Mouse (Mus musculus) midbrain, embryonic 11.5 days (tissue): ENCODE data around the gene Ccdc173. TPM values are rescaled to one million over a fixed set of nuclear protein-coding genes. Genes with fewer than 3 reads are reported as not detected.
"Not testable (repeated sequence)": the region's sequence is repeated elsewhere in the genome, so short reads cannot be mapped to it uniquely, and the experiment has no call there.

Experiments used
- ATAC-seq: fragments of 200-750 bp; cut with Nextera tagmentation; 2 replicates; pipeline ENCODE4 v1.8.0; 2017; ENCODE audit warnings: moderate TSS enrichment, moderate library complexity; ENCODE audit not compliant: low FRiP score
- DNase-seq: peaks from one replicate; pipeline ENCODE4 v3.0.0; 2015; ENCODE audit warnings: low spot score; ENCODE audit errors: missing footprints
- H3K27ac ChIP-seq: fragments of 300-500 bp; sonication (generic); 2 replicates; pipeline ENCODE4 v1.5.1; 2014; ENCODE audit warnings: low read depth, low read length
- H3K27me3 ChIP-seq: fragments of 300-500 bp; sonication (generic); 2 replicates; pipeline ENCODE4 v1.6.1; 2014; ENCODE audit warnings: mild to moderate bottlenecking, low read length, moderate library complexity, mixed read lengths; ENCODE audit not compliant: control insufficient read depth, insufficient read depth
- H3K36me3 ChIP-seq: fragments of 300-500 bp; sonication (generic); 2 replicates; pipeline ENCODE4 v1.6.1; 2014; ENCODE audit warnings: mild to moderate bottlenecking, low read length, moderate library complexity, mixed read lengths; ENCODE audit not compliant: control insufficient read depth, insufficient read depth
- H3K4me1 ChIP-seq: fragments of 300-500 bp; sonication (generic); 2 replicates; pipeline ENCODE4 v1.6.1; 2014; ENCODE audit warnings: low read length; ENCODE audit not compliant: control insufficient read depth, insufficient read depth
- H3K4me2 ChIP-seq: fragments of 300-500 bp; sonication (generic); 2 replicates; pipeline ENCODE4 v1.6.1; 2014; ENCODE audit warnings: mild to moderate bottlenecking, moderate library complexity
- H3K4me3 ChIP-seq: fragments of 300-500 bp; sonication (generic); 2 replicates; pipeline ENCODE4 v1.5.1; 2014; ENCODE audit warnings: low read depth, low read length
- H3K9ac ChIP-seq: fragments of 300-500 bp; sonication (generic); 2 replicates; pipeline ENCODE4 v1.6.1; 2014; ENCODE audit warnings: low read length
- H3K9me3 ChIP-seq: fragments of 300-500 bp; sonication (generic); 2 replicates; pipeline ENCODE4 v1.6.1; 2016; ENCODE audit warnings: low read length; ENCODE audit not compliant: control insufficient read depth
- WGBS: fragments of 180-500 bp; shearing (Covaris S2); extraction: QIAGEN DNeasy Blood & Tissue Kit; methylation state at CpG from one replicate; pipeline ENCODE4 v1.1.7; 2014; 5-methylcytosine and 5-hydroxymethylcytosine counted together
- polyA plus RNA-seq: library from polyadenylated mRNA; unstranded; fragments of >200 nt; fragmentation: Nextera tagmentation; extraction: Ambion mirVana; gene quantifications from 2 replicates; pipeline ENCODE4 v1.2.1, GENCODE M21; 2014

The Ccdc173 gene
- polyA plus RNA-seq, 1 experiment from 2014 or later: 3.9 TPM

GRCm38 (mm10) chr2:69823129-69823677 lies 33.8 kb upstream of the Ccdc173 start:
- 2% methylated on average over 39 of the region's 45 CpGs for WGBS
- H3K36me3 ChIP-seq: no peaks in the 10 kb centered on the region
- peak; percentile 82 for ATAC-seq
- peak overlapping the region; percentile 92 for H3K4me2 ChIP-seq
- H3K4me1 ChIP-seq: peaks cover 17% of the 10 kb centered on the region
- H3K27ac ChIP-seq: peak overlapping the region; percentile 87
- H3K4me3 ChIP-seq: peak overlapping the region; percentile 79
- no peaks in the 10 kb centered on the region for H3K27me3 ChIP-seq
- peak overlapping the region; percentile 97 for H3K9ac ChIP-seq
- no peaks in the 10 kb centered on the region for H3K9me3 ChIP-seq
- peak; percentile 95 for DNase-seq

DNA sequence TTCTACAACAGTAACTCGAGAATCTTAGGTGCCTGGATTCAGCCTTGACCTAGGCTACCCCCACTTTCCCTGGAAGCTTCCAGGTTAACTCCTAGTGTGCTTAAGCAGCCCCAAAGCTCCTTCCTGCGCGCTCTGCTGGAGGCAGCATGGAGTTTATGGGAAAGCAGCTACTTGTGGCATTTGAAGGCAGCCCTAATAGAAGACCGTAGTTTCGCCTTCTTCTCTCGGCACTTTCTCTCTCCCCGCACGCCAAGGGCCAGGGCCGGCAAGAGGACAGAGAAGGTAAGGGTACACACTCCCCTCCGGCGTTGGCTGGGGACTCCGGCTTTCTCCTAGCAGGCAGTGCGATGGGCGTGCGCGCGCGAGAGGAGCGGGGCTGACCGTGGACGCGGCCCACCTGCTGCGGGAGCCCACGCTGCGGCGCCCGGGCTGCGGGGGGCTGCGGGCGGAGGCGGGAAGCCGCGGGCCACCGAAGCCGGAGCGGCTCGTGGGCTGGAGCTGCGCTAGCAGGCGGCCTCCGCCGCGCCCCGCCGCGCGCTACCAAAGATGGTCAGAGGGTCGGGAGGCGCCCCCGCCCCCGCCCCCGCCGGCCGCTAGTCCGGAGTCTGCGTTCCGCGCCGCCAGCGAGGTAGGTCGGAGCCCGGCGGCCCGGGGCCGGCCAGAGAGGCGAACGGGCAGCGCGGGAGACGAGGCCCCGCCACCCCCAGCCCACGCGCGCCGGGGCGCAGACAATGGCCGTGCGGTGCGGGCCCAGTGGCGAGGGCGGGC lies 33.2 kb upstream of the Ccdc173 start:
- H3K9ac ChIP-seq: peak overlapping the region; percentile 97
- under 1% methylated on average over 44 of the region's 80 CpGs for WGBS

GRCm38 (mm10) chr2:69821711-69822110 lies 32.3 kb upstream of the Ccdc173 start, which contains the start of gene Klhl23:
Gene Klhl23, plus strand, starts transcription at chr2:69821944.
- 32% methylated on average over 8 of the region's 8 CpGs for WGBS
- no peak for ATAC-seq

More for the DNA sequence above, 33.2 kb upstream of the Ccdc173 start:
- Histone ChIP-seq H3K9me3 (no peaks in the 10 kb centered on the region), H3K36me3 (no peaks in the 10 kb centered on the region), H3K4me3 (peak overlapping the region; percentile 79), H3K4me2 (peak overlapping the region; percentile 92), H3K4me1 (peaks cover 15% of the 10 kb centered on the region), H3K27me3 (no peaks in the 10 kb centered on the region), H3K27ac (peak overlapping the region; percentile 87)
- peak; percentile 87 for ATAC-seq
- peak; percentile 95 for DNase-seq

GRCm38 (mm10) chr2:69820201-69820600 lies 30.8 kb upstream of the Ccdc173 start:
- 74% methylated on average over 1 of the region's 1 CpGs for WGBS
- no peaks in the 10 kb centered on the region for H3K9me3 ChIP-seq
- H3K27me3 ChIP-seq: no peaks in the 10 kb centered on the region
- no peak overlapping the region for H3K4me2 ChIP-seq
- DNase-seq (peak; percentile 79), ATAC-seq (no peak)
- H3K4me3 ChIP-seq: no peak overlapping the region
- peaks cover 9% of the 10 kb centered on the region for H3K4me1 ChIP-seq
- H3K9ac ChIP-seq: no peak overlapping the region
- H3K36me3 ChIP-seq: no peaks in the 10 kb centered on the region
- H3K27ac ChIP-seq: no peak overlapping the region

More at GRCm38 (mm10) chr2:69821711-69822110, 32.3 kb upstream of the Ccdc173 start, which contains the start of gene Klhl23:
- H3K27me3 ChIP-seq: no peaks in the 10 kb centered on the region
- H3K4me1 ChIP-seq: peaks cover 15% of the 10 kb centered on the region
- peak within 1 kb of the TSS; percentile 87 for H3K27ac ChIP-seq
- DNase-seq: no peak
- no peaks in the 10 kb centered on the region for H3K9me3 ChIP-seq
- peak within 1 kb of the TSS; percentile 97 for H3K9ac ChIP-seq
- H3K4me2 ChIP-seq: peak within 1 kb of the TSS; percentile 92
- H3K36me3 ChIP-seq: no peaks in the 10 kb centered on the region
- peak within 1 kb of the TSS; percentile 79 for H3K4me3 ChIP-seq

GRCm38 (mm10) chr2:69818350-69819085 lies 29.1 kb upstream of the Ccdc173 start:
- WGBS: 81% methylated on average over 9 of the region's 9 CpGs
- ATAC-seq: no peak

GRCm38 (mm10) chr2:69816575-69816974 lies 27.2 kb upstream of the Ccdc173 start:
- no peaks in the 10 kb centered on the region for H3K9me3 ChIP-seq
- no peak for ATAC-seq
- no peaks in the 10 kb centered on the region for H3K4me1 ChIP-seq
- H3K4me3 ChIP-seq: no peak overlapping the region
- H3K9ac ChIP-seq: no peak overlapping the region
- no peak for DNase-seq
- no peaks in the 10 kb centered on the region for H3K27me3 ChIP-seq
- H3K36me3 ChIP-seq: no peaks in the 10 kb centered on the region
- no peak overlapping the region for H3K27ac ChIP-seq
- no peak overlapping the region for H3K4me2 ChIP-seq
- 87% methylated on average over 5 of the region's 5 CpGs for WGBS

More at GRCm38 (mm10) chr2:69818350-69819085, 29.1 kb upstream of the Ccdc173 start:
- Histone ChIP-seq H3K27ac (no peak overlapping the region), H3K36me3 (no peaks in the 10 kb centered on the region), H3K4me1 (peaks cover 6% of the 10 kb centered on the region), H3K9ac (no peak overlapping the region), H3K27me3 (no peaks in the 10 kb centered on the region), H3K9me3 (no peaks in the 10 kb centered on the region), H3K4me3 (no peak overlapping the region), H3K4me2 (no peak overlapping the region)
- peak; percentile 64 for DNase-seq

DNA sequence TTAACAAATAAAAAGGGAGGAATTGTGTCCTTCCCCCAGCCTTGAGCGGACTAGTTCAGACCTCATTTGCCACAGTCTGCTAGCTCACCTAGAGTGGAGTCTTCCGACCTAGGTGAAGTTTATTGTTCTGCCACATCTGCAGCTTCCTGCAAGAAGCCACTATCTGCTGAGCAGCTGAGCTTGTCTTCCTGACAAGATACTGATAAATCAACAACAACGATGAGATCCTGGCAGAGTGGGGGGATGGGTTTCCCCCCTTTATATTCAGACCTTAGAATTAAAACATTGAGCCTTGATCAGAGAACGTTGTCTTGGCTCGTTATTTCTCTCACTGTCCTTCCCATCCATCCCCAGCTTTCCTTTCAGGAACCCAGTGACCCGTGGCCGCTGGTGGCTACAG lies 22.0 kb upstream of the Ccdc173 start:
- not testable (repeated sequence) for ATAC-seq, H3K4me2 ChIP-seq, H3K4me3 ChIP-seq, H3K27ac ChIP-seq, H3K27me3 ChIP-seq, H3K4me1 ChIP-seq, H3K9me3 ChIP-seq, H3K9ac ChIP-seq, H3K36me3 ChIP-seq
- DNase-seq: peak; percentile 35
- 69% methylated on average over 7 of the region's 7 CpGs for WGBS

DNA sequence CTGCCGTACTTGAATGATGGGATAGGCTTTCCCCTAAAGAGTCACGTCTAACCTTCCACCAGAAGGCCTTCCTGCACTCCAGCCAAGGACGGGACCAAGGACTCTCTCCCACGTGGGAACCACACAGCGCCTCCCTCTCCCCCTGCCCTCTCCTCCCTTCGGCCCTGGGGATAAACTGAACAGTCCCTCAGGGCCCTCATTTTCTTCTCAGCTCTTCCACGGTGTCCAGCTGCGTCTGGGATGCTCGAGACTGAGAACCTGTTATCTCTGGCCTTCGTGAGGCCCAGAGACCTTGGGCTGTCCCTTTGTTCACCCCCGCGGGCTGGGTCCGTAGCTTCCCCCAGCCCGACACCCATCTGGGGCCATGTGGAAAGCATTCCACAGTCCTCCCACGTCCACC lies 20.8 kb upstream of the Ccdc173 start:
- H3K9me3 ChIP-seq: no peaks in the 10 kb centered on the region

GRCm38 (mm10) chr2:69804663-69805062 lies 15.3 kb upstream of the Ccdc173 start:
- H3K4me3 ChIP-seq, DNase-seq, H3K27ac ChIP-seq, H3K4me1 ChIP-seq, H3K27me3 ChIP-seq, H3K9ac ChIP-seq, ATAC-seq, H3K4me2 ChIP-seq, H3K36me3 ChIP-seq, H3K9me3 ChIP-seq: not testable (repeated sequence)
- 90% methylated on average over 8 of the region's 9 CpGs for WGBS

More for the DNA sequence above, 20.8 kb upstream of the Ccdc173 start:
- 62% methylated on average over 15 of the region's 15 CpGs for WGBS
- ATAC-seq (no peak), DNase-seq (no peak)
- H3K36me3 ChIP-seq: no peaks in the 10 kb centered on the region
- H3K4me2 ChIP-seq: no peak overlapping the region
- H3K27ac ChIP-seq: no peak overlapping the region
- no peaks in the 10 kb centered on the region for H3K27me3 ChIP-seq
- H3K4me1 ChIP-seq: no peaks in the 10 kb centered on the region
- no peak overlapping the region for H3K9ac ChIP-seq
- no peak overlapping the region for H3K4me3 ChIP-seq
